Mouse (Mus musculus) liver, adult (tissue): ENCODE data around the gene Gcsam.

Experiments
- GATA4 ChIP-seq: IDR thresholded peaks from 2 replicates; pipeline ENCODE4 v1.6.1; 2014; ENCODE audit warnings: mild to moderate bottlenecking, low read length; ENCODE audit not compliant: insufficient replicate concordance

Gene Gcsam

GRCm38 (mm10) chr16:45630347-45630960 lies 20.3 kb downstream of the Gcsam start:
- TF ChIP-seq GATA4, result no peak

GRCm38 (mm10) chr16:45632420-45632819 lies 22.2 kb downstream of the Gcsam start:
- TF ChIP-seq GATA4, result no peak

GRCm38 (mm10) chr16:45635826-45636225 lies 25.6 kb downstream of the Gcsam start:
- no peak for TF ChIP-seq GATA4

GRCm38 (mm10) chr16:45640070-45640762 lies 30.0 kb downstream of the Gcsam start:
- TF ChIP-seq GATA4, result no peak

GRCm38 (mm10) chr16:45641301-45641700 lies 31.1 kb downstream of the Gcsam start:
- TF ChIP-seq GATA4, result no peak; the same call in 1 of the 2 replicates

- no peak for TF ChIP-seq GATA4
These were observed 33.8 kb downstream of the Gcsam start for GRCm38 (mm10) chr16:45643944-45644343.

- TF ChIP-seq GATA4, result no peak
These were observed 34.2 kb downstream of the Gcsam start for GRCm38 (mm10) chr16:45644380-45644779.

- TF ChIP-seq GATA4, result no peak; the same call in 1 of the 2 replicates
These were observed 41.3 kb downstream of the Gcsam start for GRCm38 (mm10) chr16:45651497-45651896.

GRCm38 (mm10) chr16:45653009-45653933 lies 43.1 kb downstream of the Gcsam start:
- no peak for TF ChIP-seq GATA4

- TF ChIP-seq GATA4, result no peak
These were observed 43.8 kb downstream of the Gcsam start, which contains the start of gene BC016579 for GRCm38 (mm10) chr16:45653934-45654332. TSS of gene BC016579 (minus strand) at chr16:45654068.

- no peak for TF ChIP-seq GATA4
These were observed 44.3 kb downstream of the Gcsam start for GRCm38 (mm10) chr16:45654465-45654864.

- no peak for TF ChIP-seq GATA4
These were observed 47.5 kb downstream of the Gcsam start for GRCm38 (mm10) chr16:45657574-45658159.

GRCm38 (mm10) chr16:45658248-45658647 lies 48.1 kb downstream of the Gcsam start:
- no peak for TF ChIP-seq GATA4

- TF ChIP-seq GATA4, result no peak
These were observed 49.4 kb downstream of the Gcsam start for GRCm38 (mm10) chr16:45659596-45659995.

- no peak for TF ChIP-seq GATA4
These were observed 52.2 kb downstream of the Gcsam start for GRCm38 (mm10) chr16:45662381-45662780.
